In the genomic region with DNA sequence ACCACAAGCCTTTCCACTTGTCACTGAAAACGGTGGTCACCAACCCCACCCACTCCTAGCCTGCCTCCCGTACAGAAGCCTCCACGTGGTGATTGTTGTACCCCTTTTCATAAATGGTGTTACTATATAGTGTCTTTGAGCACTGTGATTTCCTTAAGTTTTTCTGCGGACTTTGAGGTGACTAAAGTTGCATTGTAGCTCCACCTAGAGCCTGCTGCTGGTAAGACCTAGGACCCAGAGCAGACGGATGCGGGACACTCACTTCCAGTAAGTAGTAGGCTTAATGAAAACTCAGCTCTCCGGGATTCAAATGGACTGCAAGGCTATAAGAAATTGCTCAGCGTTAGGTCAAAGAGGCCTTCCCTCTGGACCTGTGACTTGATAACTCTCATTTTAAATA, we compare ENCODE assay signal across 8 mouse cellular contexts.
DNase-seq lines count a peak whose midpoint lies in the region; ATAC-seq and TF ChIP-seq lines count a peak whose summit lies in the region.

No protein-coding gene starts in this region.

- no peaks in the 10 kb centered on the region for H3K9me3 ChIP-seq in heart, embryonic 12.5 days (replicated peaks)
- H3K9me3 ChIP-seq in kidney, embryonic 15.5 days (replicated peaks), result no peaks in the 10 kb centered on the region
- no peaks in the 10 kb centered on the region for H3K9me3 ChIP-seq in limb, embryonic 14.5 days (ENCODE audit: control insufficient read depth, low read length)
- H3K9me3 ChIP-seq in neural tube, embryonic 11.5 days (ENCODE audit: control insufficient read depth, low read length), result no peaks in the 10 kb centered on the region

- H3K4me1 ChIP-seq in embryonic fibroblast, embryonic 13.5 days (ENCODE audit: control insufficient read depth, insufficient read depth, low read length), result peaks cover 8% of the 10 kb centered on the region
- peaks cover 5% of the 10 kb centered on the region; the same call in 1 of the 2 replicates for H3K4me1 ChIP-seq in heart, embryonic 12.5 days (replicated peaks)
- H3K4me1 ChIP-seq in kidney, embryonic 15.5 days, result peaks cover 6% of the 10 kb centered on the region; the same call in 1 of the 2 replicates
- H3K4me1 ChIP-seq in limb, embryonic 14.5 days (ENCODE audit: control insufficient read depth, insufficient read depth, low read length), result 0 out of 2 replicates have a peak, but pooled peaks cover 2% of the 10 kb centered on the region
- H3K4me1 ChIP-seq in neural tube, embryonic 11.5 days (ENCODE audit: control insufficient read depth, insufficient read depth, low read length), result no peaks in the 10 kb centered on the region

- H3K9ac ChIP-seq in heart, embryonic 12.5 days, result no peak overlapping the region
- no peak overlapping the region for H3K9ac ChIP-seq in kidney, embryonic 15.5 days
- no peak overlapping the region for H3K9ac ChIP-seq in limb, embryonic 14.5 days (ENCODE audit: low read depth, low read length, severe bottlenecking)
- H3K9ac ChIP-seq in neural tube, embryonic 11.5 days (ENCODE audit: low read length), result no peak overlapping the region

- no peak overlapping the region for H3K27ac ChIP-seq in embryonic fibroblast, embryonic 13.5 days (ENCODE audit: insufficient read depth, low read length)
- H3K27ac ChIP-seq in heart, embryonic 12.5 days (ENCODE audit: poor library complexity, severe bottlenecking), result no peak overlapping the region
- no peak overlapping the region for H3K27ac ChIP-seq in kidney, embryonic 15.5 days
- H3K27ac ChIP-seq in limb, embryonic 14.5 days (replicated peaks; ENCODE audit: low read depth, low read length), result no peak overlapping the region
- no peak overlapping the region for H3K27ac ChIP-seq in neural tube, embryonic 11.5 days (ENCODE audit: low read depth, low read length)

- no peak overlapping the region for H3K4me3 ChIP-seq in embryonic fibroblast, embryonic 13.5 days (ENCODE audit: insufficient read depth, low read length)
- H3K4me3 ChIP-seq in heart, embryonic 12.5 days, result no peak overlapping the region
- H3K4me3 ChIP-seq in kidney, embryonic 15.5 days (replicated peaks), result no peak overlapping the region
- no peak overlapping the region for H3K4me3 ChIP-seq in limb, embryonic 14.5 days (replicated peaks; ENCODE audit: low read length)
- no peak overlapping the region for H3K4me3 ChIP-seq in neural tube, embryonic 11.5 days (ENCODE audit: low read depth, low read length)

- peak overlapping the region; percentile 18; the same call in 1 of the 2 replicates for H3K4me2 ChIP-seq in heart, embryonic 12.5 days
- no peak overlapping the region for H3K4me2 ChIP-seq in kidney, embryonic 15.5 days
- H3K4me2 ChIP-seq in limb, embryonic 14.5 days (replicated peaks; ENCODE audit: low read depth, low read length, severe bottlenecking), result no peak overlapping the region
- H3K4me2 ChIP-seq in neural tube, embryonic 11.5 days (ENCODE audit: low read depth), result no peak overlapping the region

- 3% methylated on average over 8 of the region's 8 CpGs for WGBS in heart, embryonic 12.5 days
- 3% methylated on average over 8 of the region's 8 CpGs for WGBS in kidney, embryonic 15.5 days
- WGBS in limb, embryonic 14.5 days, result 3% methylated on average over 8 of the region's 8 CpGs
- WGBS in neural tube, embryonic 11.5 days, result 7% methylated on average over 8 of the region's 8 CpGs

- TF ChIP-seq CTCF in embryonic fibroblast, embryonic 13.5 days (IDR thresholded peaks at IDR 0.05; ENCODE audit: borderline replicate concordance, insufficient read depth, low read length), result peak; percentile 57; the same call in 1 of the 2 replicates

- DNase-seq in B cell, adult 2 months, result peak; percentile 55 to 58
- peak; percentile 65 to 80 for DNase-seq in adrenal gland, postnatal 36 days
- DNase-seq in limb, embryonic 14.5 days (ENCODE audit: low spot score), result peak; percentile 84
- DNase-seq in neural tube, embryonic 11.5 days (ENCODE audit: low spot score), result peak; percentile 71
- DNase-seq in testis, postnatal 10 days (ENCODE audit: low spot score), result peak; percentile 82

- no peak for TF ChIP-seq POLR2A in embryonic fibroblast, embryonic 13.5 days (IDR thresholded peaks at IDR 0.05; ENCODE audit: low read depth, low read length)
- TF ChIP-seq POLR2A in limb, embryonic 14.5 days (IDR thresholded peaks at IDR 0.05; ENCODE audit: borderline replicate concordance, extremely low read depth, insufficient read depth, insufficient read length), result no peak

- no peaks in the 10 kb centered on the region for H3K36me3 ChIP-seq in heart, embryonic 12.5 days
- no peaks in the 10 kb centered on the region for H3K36me3 ChIP-seq in kidney, embryonic 15.5 days
- H3K36me3 ChIP-seq in limb, embryonic 14.5 days (ENCODE audit: control insufficient read depth, insufficient read depth, low read length), result no peaks in the 10 kb centered on the region
- no peaks in the 10 kb centered on the region for H3K36me3 ChIP-seq in neural tube, embryonic 11.5 days (ENCODE audit: control insufficient read depth, insufficient read depth, low read length)

- H3K27me3 ChIP-seq in heart, embryonic 12.5 days (replicated peaks), result peaks cover 10% of the 10 kb centered on the region; the same call in 1 of the 2 replicates
- H3K27me3 ChIP-seq in kidney, embryonic 15.5 days, result peaks cover 27% of the 10 kb centered on the region
- no peaks in the 10 kb centered on the region for H3K27me3 ChIP-seq in limb, embryonic 14.5 days (ENCODE audit: control insufficient read depth, insufficient read depth, low read length)
- H3K27me3 ChIP-seq in neural tube, embryonic 11.5 days (ENCODE audit: control insufficient read depth, insufficient read depth, low read length), result no peaks in the 10 kb centered on the region

- ATAC-seq in heart, embryonic 12.5 days (ENCODE audit: insufficient number of reproducible peaks, low FRiP score), result no peak
- peak; percentile 60; the same call in 1 of the 2 replicates for ATAC-seq in kidney, embryonic 15.5 days (replicated peaks; ENCODE audit: low FRiP score)
- peak; percentile 80; the same call in 1 of the 2 replicates for ATAC-seq in limb, embryonic 14.5 days (ENCODE audit: low FRiP score, low read depth)
- no peak; the same call in 1 of the 2 replicates for ATAC-seq in neural tube, embryonic 11.5 days (ENCODE audit: insufficient read depth, low FRiP score, low TSS enrichment)

Comparison
In these comparisons a context has a peak if more than half of its experiments do, and no peak if none do; other contexts are left out.
1. ATAC-seq: peak in kidney, embryonic 15.5 days (single experiment) and limb, embryonic 14.5 days (single experiment); none in heart, embryonic 12.5 days (single experiment) and neural tube, embryonic 11.5 days (single experiment).
2. Peak in every context shown above with its lines, with median percentiles within 50 percentile points of each other: DNase-seq.